24 mouse cellular contexts compared by ENCODE assay signal in genomic region chr11:5054151-5054550, GRCm38 (mm10). TPM values are rescaled to one million over a fixed set of nuclear protein-coding genes. Genes with fewer than 3 reads are reported as not detected.
DNase-seq lines count a peak whose midpoint lies in the region; ATAC-seq and TF ChIP-seq lines count a peak whose summit lies in the region.
"Had no signal": no experiment of that assay in that cellular context is flagged by ENCODE, and none has a peak within 500 bp of the region (broad histone marks: within the 10 kb centered on the region; RNA-seq: fewer than 3 reads in every experiment).

No protein-coding gene starts in this region.

- no peak overlapping the region for H3K4me3 ChIP-seq in layer of hippocampus, adult 2 months
- no peak overlapping the region for H3K4me3 ChIP-seq in intestine, postnatal 0 days (ENCODE audit: low read depth, low read length)
- no peak overlapping the region for H3K4me3 ChIP-seq in forebrain, postnatal 0 days (ENCODE audit: low read depth, low read length)
- H3K4me3 ChIP-seq: forebrain, embryonic 10.5 days; forebrain, embryonic 13.5 days; gastrocnemius, adult 2 months; hindbrain, embryonic 10.5 days; hindbrain, embryonic 13.5 days had no signal

- no peak for DNase-seq in layer of hippocampus, adult 2 months (ENCODE audit: low spot score in 2 of 2)
- DNase-seq in layer of hippocampus, postnatal 25 days (ENCODE audit: extremely low spot score in 1 of 2, low spot score in 1 of 2) = no peak
- peak; percentile 26 for DNase-seq in 3T3-L1 (ENCODE audit: low read depth, low spot score)
- DNase-seq in R1 (ENCODE audit: low read depth, low spot score) = peak; percentile 62
- DNase-seq in forebrain, postnatal 0 days = no peak
- no peak for DNase-seq in T-cell, adult 2 months (ENCODE audit: low spot score)
- DNase-seq: adrenal gland, adult 2 months; adrenal gland, postnatal 14 days; cerebellum, adult 11-12 months; cerebellum, adult 8-10 months; cerebellum, postnatal 10 days; gastrocnemius, adult 2 months; gastrocnemius, postnatal 14 days; heart, postnatal 36 days had no signal

- 0 out of 2 replicates have a peak, but pooled peaks cover 2% of the 10 kb centered on the region for H3K4me1 ChIP-seq in intestine, postnatal 0 days (replicated peaks; ENCODE audit: control insufficient read depth, insufficient read depth, low read length)
- peaks cover 9% of the 10 kb centered on the region for H3K4me1 ChIP-seq in forebrain, postnatal 0 days (ENCODE audit: insufficient read depth)

- ATAC-seq in intestine, postnatal 0 days = peak; percentile 58
- no peak for ATAC-seq in forebrain, postnatal 0 days
- no peak for ATAC-seq in megakaryocyte progenitor cell, adult 5-6 weeks (replicated peaks; ENCODE audit: poor library complexity)
- ATAC-seq: CD4-positive, CD25-positive, alpha-beta regulatory T cell, adult 4 months; forebrain, embryonic 13.5 days; forebrain, embryonic 16.5 days; hindbrain, embryonic 16.5 days had no signal

- H3K9me3 ChIP-seq in intestine, postnatal 0 days (ENCODE audit: control insufficient read depth) = no peaks in the 10 kb centered on the region
- no peaks in the 10 kb centered on the region for H3K9me3 ChIP-seq in forebrain, postnatal 0 days (ENCODE audit: low read length)
- H3K9me3 ChIP-seq: forebrain, embryonic 10.5 days; forebrain, embryonic 13.5 days; hindbrain, embryonic 10.5 days; hindbrain, embryonic 13.5 days had no signal

- H3K4me2 ChIP-seq in intestine, postnatal 0 days (replicated peaks; ENCODE audit: low read depth) = no peak overlapping the region
- no peak overlapping the region for H3K4me2 ChIP-seq in forebrain, postnatal 0 days (ENCODE audit: low read depth)
- H3K4me2 ChIP-seq: forebrain, embryonic 13.5 days; heart, embryonic 11.5 days; hindbrain, embryonic 13.5 days had no signal

- H3K36me3 ChIP-seq in intestine, postnatal 0 days (ENCODE audit: control insufficient read depth, insufficient read depth) = no peaks in the 10 kb centered on the region
- no peaks in the 10 kb centered on the region for H3K36me3 ChIP-seq in forebrain, postnatal 0 days (ENCODE audit: insufficient read depth)
- H3K36me3 ChIP-seq: forebrain, embryonic 10.5 days; hindbrain, embryonic 10.5 days; hindbrain, embryonic 13.5 days had no signal

- no peak overlapping the region for H3K9ac ChIP-seq in intestine, postnatal 0 days (ENCODE audit: low read depth, low read length)
- no peak overlapping the region for H3K9ac ChIP-seq in forebrain, postnatal 0 days
- H3K9ac ChIP-seq: forebrain, embryonic 13.5 days; hindbrain, embryonic 13.5 days had no signal

- TF ChIP-seq CTCF in layer of hippocampus, adult 2 months (conservative IDR thresholded peaks at IDR 0.05) = no peak
- TF ChIP-seq CTCF in intestine, postnatal 0 days (IDR thresholded peaks at IDR 0.05; ENCODE audit: low read depth) = no peak
- no peak for TF ChIP-seq CTCF in forebrain, postnatal 0 days (IDR thresholded peaks at IDR 0.05; ENCODE audit: low read depth)

- 0 out of 2 replicates have a peak overlapping the region, but pooled peaks have one; percentile 18 for H3K27ac ChIP-seq in layer of hippocampus, adult 2 months
- H3K27ac ChIP-seq in intestine, postnatal 0 days (ENCODE audit: low read depth, low read length) = no peak overlapping the region
- H3K27ac ChIP-seq in forebrain, postnatal 0 days (ENCODE audit: low read depth, low read length) = no peak overlapping the region
- H3K27ac ChIP-seq: forebrain, embryonic 10.5 days; forebrain, embryonic 13.5 days; gastrocnemius, adult 2 months; hindbrain, embryonic 10.5 days; hindbrain, embryonic 13.5 days had no signal

- peaks cover 23% of the 10 kb centered on the region for H3K27me3 ChIP-seq in intestine, postnatal 0 days (replicated peaks; ENCODE audit: control insufficient read depth, insufficient read depth, low read length)
- H3K27me3 ChIP-seq in forebrain, postnatal 0 days (ENCODE audit: insufficient read depth, low read length) = peaks cover 17% of the 10 kb centered on the region

- 70% methylated on average over 14 of the region's 14 CpGs for WGBS in intestine, postnatal 0 days
- WGBS in forebrain, postnatal 0 days = 94% methylated on average over 14 of the region's 14 CpGs

RNA-seq across cellular contexts. Expression of gene Rasl10a, which starts 3.8 kb away (rescaled TPM):
- total RNA-seq in layer of hippocampus, adult 2 months (2021) = 10 to 100 TPM; 87.7 to 95.3 TPM
- 10 to 100 TPM; 76.8 to 94.0 TPM for total RNA-seq in layer of hippocampus, postnatal 25 days (2021)
- 0.93 and 1.2 TPM in 2 replicates for polyA plus RNA-seq in intestine, postnatal 0 days (2015; fragmentation: Nextera tagmentation; extraction: Ambion mirVana)
- 2.3 and 6.8 TPM in 2 replicates for total RNA-seq in forebrain, postnatal 0 days (2014; rRNA removed)
- polyA plus RNA-seq in forebrain, postnatal 0 days (2015; fragmentation: Nextera tagmentation; extraction: Ambion mirVana) = 4.5 and 5.3 TPM in 2 replicates
- total RNA-seq in megakaryocyte progenitor cell, adult 5-6 weeks (2015) = not detected in 2 replicates
- total RNA-seq in megakaryocyte progenitor cell, adult 5-6 weeks (2017) = not detected in 2 replicates
- total RNA-seq: gastrocnemius, adult 2 months had no signal
- polyA plus RNA-seq: CD4-positive, CD25-positive, alpha-beta regulatory T cell, adult 4 months; forebrain, embryonic 13.5 days had no signal

RNA-seq across cellular contexts. Expression of gene Gas2l1, which starts 11.0 kb away (rescaled TPM):
- total RNA-seq in layer of hippocampus, adult 2 months (2021) = 10 to 100 TPM; 93.6 to 97.7 TPM
- 10 to 100 TPM; 92.4 to 95.2 TPM for total RNA-seq in layer of hippocampus, postnatal 25 days (2021)
- polyA plus RNA-seq in intestine, postnatal 0 days (2015; fragmentation: Nextera tagmentation; extraction: Ambion mirVana) = 18.9 and 22.8 TPM in 2 replicates
- total RNA-seq in forebrain, postnatal 0 days (2014; rRNA removed) = 25.9 and 30.7 TPM in 2 replicates
- 18.7 and 23.3 TPM in 2 replicates for polyA plus RNA-seq in forebrain, postnatal 0 days (2015; fragmentation: Nextera tagmentation; extraction: Ambion mirVana)
- total RNA-seq in megakaryocyte progenitor cell, adult 5-6 weeks (2015) = 0.22 and 0.46 TPM in 2 replicates
- total RNA-seq in megakaryocyte progenitor cell, adult 5-6 weeks (2017) = 0.58 TPM in 1 of 2 replicates, not detected in the other

RNA-seq across cellular contexts. Expression of gene Rhbdd3, which starts 44.6 kb away (rescaled TPM):
- total RNA-seq in layer of hippocampus, adult 2 months (2021) = 10 to 100 TPM; 19.7 to 19.8 TPM
- total RNA-seq in layer of hippocampus, postnatal 25 days (2021) = 10 to 100 TPM; 20.7 to 23.6 TPM
- polyA plus RNA-seq in intestine, postnatal 0 days (2015; fragmentation: Nextera tagmentation; extraction: Ambion mirVana) = 17.1 and 17.5 TPM in 2 replicates
- 31.0 and 34.5 TPM in 2 replicates for total RNA-seq in forebrain, postnatal 0 days (2014; rRNA removed)
- polyA plus RNA-seq in forebrain, postnatal 0 days (2015; fragmentation: Nextera tagmentation; extraction: Ambion mirVana) = 33.3 and 36.6 TPM in 2 replicates
- 8.5 and 10.2 TPM in 2 replicates for total RNA-seq in megakaryocyte progenitor cell, adult 5-6 weeks (2015)
- total RNA-seq in megakaryocyte progenitor cell, adult 5-6 weeks (2017) = 22.2 and 33.8 TPM in 2 replicates

RNA-seq across cellular contexts. Expression of gene Ewsr1, which starts 44.9 kb away (rescaled TPM):
- total RNA-seq in layer of hippocampus, adult 2 months (2021) = 100 to 1,000 TPM; 333 to 394 TPM
- total RNA-seq in layer of hippocampus, postnatal 25 days (2021) = 100 to 1,000 TPM; 260 to 353 TPM
- 185 and 196 TPM in 2 replicates for polyA plus RNA-seq in intestine, postnatal 0 days (2015; fragmentation: Nextera tagmentation; extraction: Ambion mirVana)
- 271 and 355 TPM in 2 replicates for total RNA-seq in forebrain, postnatal 0 days (2014; rRNA removed)
- polyA plus RNA-seq in forebrain, postnatal 0 days (2015; fragmentation: Nextera tagmentation; extraction: Ambion mirVana) = 362 and 390 TPM in 2 replicates
- total RNA-seq in megakaryocyte progenitor cell, adult 5-6 weeks (2015) = 183 and 217 TPM in 2 replicates
- total RNA-seq in megakaryocyte progenitor cell, adult 5-6 weeks (2017) = 513 and 628 TPM in 2 replicates

Comparison
In these comparisons a context has a peak if more than half of its experiments do, and no peak if none do; other contexts are left out.
1. DNase-seq: peak in 3T3-L1 (single experiment) and R1 (single experiment); none in layer of hippocampus, adult 2 months (0 of 2), layer of hippocampus, postnatal 25 days (0 of 2), forebrain, postnatal 0 days (single experiment) and T-cell, adult 2 months (single experiment).
2. RNA of gene Rasl10a, which starts 3.8 kb away (total RNA-seq): 87.7 to 95.3 TPM in layer of hippocampus, adult 2 months and 76.8 to 94.0 TPM in layer of hippocampus, postnatal 25 days; 2.3 to 6.8 TPM in forebrain, postnatal 0 days and not detected in megakaryocyte progenitor cell, adult 5-6 weeks; every median in the first group is over 10 times any median in the second.
3. RNA of gene Gas2l1, which starts 11.0 kb away (total RNA-seq): 93.6 to 97.7 TPM in layer of hippocampus, adult 2 months, 92.4 to 95.2 TPM in layer of hippocampus, postnatal 25 days and 25.9 to 30.7 TPM in forebrain, postnatal 0 days; 0.22 to 0.58 TPM in megakaryocyte progenitor cell, adult 5-6 weeks; every median in the first group is over 10 times any median in the second.